Mouse (Mus musculus) ES-Bruce4 (cell line): ENCODE results near the gene Cttnbp2. TPM values are rescaled to one million over a fixed set of nuclear protein-coding genes. Genes with fewer than 3 reads are reported as not detected.
"Not testable (repeated sequence)": the region's sequence is repeated elsewhere in the genome, so short reads cannot be mapped to it uniquely, and the experiment has no call there.

Experiments
- H3K27ac ChIP-seq: 2 replicates; pipeline ENCODE4 v1.5.1; 2012; ENCODE audit warnings: low read length, inconsistent platforms; ENCODE audit not compliant: insufficient read depth
- H3K27me3 ChIP-seq: 2 replicates; pipeline ENCODE4 v1.6.1; 2012; ENCODE audit warnings: mild to moderate bottlenecking, low read length, inconsistent platforms; ENCODE audit not compliant: control insufficient read depth, poor library complexity, insufficient read depth, severe bottlenecking
- H3K36me3 ChIP-seq: 2 replicates; pipeline ENCODE4 v1.6.1; 2012; ENCODE audit warnings: inconsistent platforms, mild to moderate bottlenecking, low read length, moderate library complexity; ENCODE audit not compliant: control insufficient read depth, poor library complexity, insufficient read depth, severe bottlenecking
- H3K4me1 ChIP-seq: one replicate; pipeline ENCODE4 v1.8.1; 2011; ENCODE audit warnings: low read length; ENCODE audit not compliant: control insufficient read depth, insufficient read depth
- H3K4me3 ChIP-seq: 2 replicates; pipeline ENCODE4 v1.5.1; 2011; ENCODE audit warnings: low read depth, mild to moderate bottlenecking, low read length
- H3K9ac ChIP-seq: 2 replicates; pipeline ENCODE4 v1.6.1; 2012; ENCODE audit warnings: low read depth, mild to moderate bottlenecking, inconsistent platforms; ENCODE audit not compliant: poor library complexity, severe bottlenecking
- H3K9me3 ChIP-seq: replicated peaks from 2 replicates; pipeline ENCODE4 v1.6.1; 2012; ENCODE audit warnings: mild to moderate bottlenecking, low read length, inconsistent platforms; ENCODE audit not compliant: control insufficient read depth, poor library complexity, insufficient read depth, severe bottlenecking
- CTCF ChIP-seq: IDR thresholded peaks from one replicate; pipeline ENCODE4 v1.8.1; 2011; ENCODE audit warnings: low read depth, low read length
- EP300 ChIP-seq: IDR thresholded peaks from 2 replicates; pipeline ENCODE4 v1.6.1; 2011; ENCODE audit warnings: low read depth, low read length; ENCODE audit not compliant: insufficient read depth
- POLR2A ChIP-seq: IDR thresholded peaks from one replicate; pipeline ENCODE4 v1.8.1; 2011; ENCODE audit warnings: low read length; ENCODE audit not compliant: insufficient read depth
- polyA plus RNA-seq: library from polyadenylated mRNA; stranded (reverse); fragments of >200 nt; gene quantifications from 2 replicates; pipeline ENCODE4 v1.2.4, GENCODE M21; 2011; ENCODE audit warnings: low read depth; ENCODE audit not compliant: missing spikeins, insufficient read depth, insufficient read length

The Cttnbp2 gene
- polyA plus RNA-seq, 1 experiment = 0.87 TPM

- H3K4me1 ChIP-seq = no peaks in the 10 kb centered on the region
- TF ChIP-seq POLR2A = no peak
- no peak for TF ChIP-seq CTCF
- no peak for TF ChIP-seq EP300
- H3K9me3 ChIP-seq = no peaks in the 10 kb centered on the region
- no peak overlapping the region for H3K4me3 ChIP-seq
- H3K9ac ChIP-seq = no peak overlapping the region
- no peak overlapping the region for H3K27ac ChIP-seq
- H3K36me3 ChIP-seq = no peaks in the 10 kb centered on the region
- H3K27me3 ChIP-seq = no peaks in the 10 kb centered on the region
Measured at GRCm38 (mm10) chr6:18381380-18381779, 133.3 kb downstream of the Cttnbp2 start.

GRCm38 (mm10) chr6:18380300-18381202, 134.1 kb downstream of the Cttnbp2 start:
- TF ChIP-seq CTCF (no peak), EP300 (no peak), POLR2A (no peak)
- H3K27ac ChIP-seq = no peak overlapping the region
- H3K9ac ChIP-seq = no peak overlapping the region
- no peaks in the 10 kb centered on the region for H3K9me3 ChIP-seq
- no peak overlapping the region for H3K4me3 ChIP-seq
- no peaks in the 10 kb centered on the region for H3K27me3 ChIP-seq
- H3K36me3 ChIP-seq = no peaks in the 10 kb centered on the region
- H3K4me1 ChIP-seq = no peaks in the 10 kb centered on the region

GRCm38 (mm10) chr6:18377755-18378154, 136.9 kb downstream of the Cttnbp2 start:
- not testable (repeated sequence) for H3K27me3 ChIP-seq, H3K4me3 ChIP-seq, H3K9me3 ChIP-seq, H3K4me1 ChIP-seq, H3K36me3 ChIP-seq, H3K27ac ChIP-seq, H3K9ac ChIP-seq

GRCm38 (mm10) chr6:18374744-18375143, 139.9 kb downstream of the Cttnbp2 start:
- Histone ChIP-seq H3K27me3 (no peaks in the 10 kb centered on the region), H3K4me1 (no peaks in the 10 kb centered on the region), H3K9me3 (no peaks in the 10 kb centered on the region), H3K9ac (no peak overlapping the region), H3K4me3 (no peak overlapping the region), H3K27ac (no peak overlapping the region), H3K36me3 (no peaks in the 10 kb centered on the region)
- TF ChIP-seq POLR2A = no peak
- no peak for TF ChIP-seq CTCF
- no peak for TF ChIP-seq EP300

DNA sequence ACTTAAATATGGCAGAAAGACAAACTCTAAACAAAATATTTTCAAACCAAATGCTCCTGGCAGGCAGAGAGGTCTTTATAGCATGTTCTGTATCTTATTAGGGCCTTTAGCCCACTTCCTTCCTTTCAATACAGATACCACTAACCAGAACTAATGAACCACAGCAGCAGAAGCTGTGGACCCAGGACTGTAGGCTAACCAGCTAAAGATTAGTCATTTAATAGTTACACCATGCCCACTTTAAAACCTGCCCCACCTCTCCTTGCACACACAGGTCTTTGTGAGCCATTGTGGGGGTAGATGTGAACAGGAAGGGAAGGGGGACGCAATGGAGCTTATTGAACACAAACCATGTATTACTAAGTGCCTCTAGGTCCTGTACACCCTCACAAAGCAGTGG, 141.0 kb downstream of the Cttnbp2 start:
- H3K27me3 ChIP-seq = no peaks in the 10 kb centered on the region
- no peak overlapping the region for H3K27ac ChIP-seq
- H3K4me3 ChIP-seq = no peak overlapping the region
- TF ChIP-seq CTCF (no peak), POLR2A (no peak), EP300 (no peak)
- no peaks in the 10 kb centered on the region for H3K9me3 ChIP-seq
- H3K4me1 ChIP-seq = no peaks in the 10 kb centered on the region
- no peak overlapping the region for H3K9ac ChIP-seq
- H3K36me3 ChIP-seq = no peaks in the 10 kb centered on the region

GRCm38 (mm10) chr6:18372447-18373228, 142.0 kb downstream of the Cttnbp2 start:
- Histone ChIP-seq H3K4me3 (no peak overlapping the region), H3K9ac (no peak overlapping the region), H3K27me3 (no peaks in the 10 kb centered on the region), H3K9me3 (no peaks in the 10 kb centered on the region), H3K4me1 (no peaks in the 10 kb centered on the region), H3K36me3 (no peaks in the 10 kb centered on the region), H3K27ac (no peak overlapping the region)
- TF ChIP-seq EP300 = no peak
- no peak for TF ChIP-seq POLR2A
- peak; percentile 81 for TF ChIP-seq CTCF
